Mouse (Mus musculus): ENCODE data around the gene Lap3.

DNA sequence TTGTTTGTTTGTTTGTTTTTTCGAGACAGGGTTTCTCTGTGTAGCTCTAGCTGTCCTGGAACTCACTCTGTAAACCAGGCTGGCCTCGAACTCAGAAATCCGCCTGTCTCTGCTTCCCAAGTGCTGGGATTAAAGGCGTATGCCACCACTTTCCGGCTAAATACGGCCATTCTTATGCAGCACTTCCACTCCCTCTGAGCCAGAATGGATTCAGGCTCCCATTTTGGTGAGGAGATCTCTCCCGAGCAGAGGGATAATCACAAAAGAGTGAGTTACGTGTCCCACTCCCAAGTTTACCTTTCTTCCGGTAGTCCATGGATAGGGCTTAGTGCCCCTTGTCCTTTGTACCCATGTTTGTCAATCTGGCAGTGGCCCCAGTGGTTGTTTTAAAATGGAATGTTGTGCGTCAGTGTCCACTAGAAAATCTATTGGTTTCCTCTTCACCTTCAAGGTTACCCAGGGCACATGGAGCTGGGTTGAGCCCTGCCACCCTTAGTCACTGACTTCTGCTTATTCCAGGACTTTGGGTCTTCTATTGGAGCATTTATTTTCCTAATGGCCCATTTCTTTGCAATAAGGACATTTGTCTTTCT is 22.1 kb downstream of the Lap3 start:
- TF ChIP-seq CTCF (IDR thresholded peaks at IDR 0.05; ENCODE audit: borderline replicate concordance, control insufficient read depth, extremely low read depth, insufficient read depth, low read length, poor library complexity), result no peak
- TF ChIP-seq POLR2A (IDR thresholded peaks at IDR 0.05; ENCODE audit: control insufficient read depth, extremely low read depth, insufficient read depth, low read length, poor library complexity), result no peak
